Mouse (Mus musculus) layer of hippocampus, postnatal 10 days (tissue): ENCODE data around the gene Pbx2. TPM values are rescaled to one million over a fixed set of nuclear protein-coding genes. Genes with fewer than 3 reads are reported as not detected.

ENCODE experiments used
- DNase-seq, 2 experiments: peaks; one replicate each; pipeline ENCODE4 v3.0.0; 2021; ENCODE audit warnings: low spot score in 2 of 2
- total RNA-seq, 2 experiments: library from RNA; stranded (reverse); gene quantifications; 2 replicates each; pipeline ENCODE4 v1.2.3; 2021

Pbx2 gene
- total RNA-seq, 2 experiments from 2014 or later, result 36.0 to 40.1 TPM

DNA sequence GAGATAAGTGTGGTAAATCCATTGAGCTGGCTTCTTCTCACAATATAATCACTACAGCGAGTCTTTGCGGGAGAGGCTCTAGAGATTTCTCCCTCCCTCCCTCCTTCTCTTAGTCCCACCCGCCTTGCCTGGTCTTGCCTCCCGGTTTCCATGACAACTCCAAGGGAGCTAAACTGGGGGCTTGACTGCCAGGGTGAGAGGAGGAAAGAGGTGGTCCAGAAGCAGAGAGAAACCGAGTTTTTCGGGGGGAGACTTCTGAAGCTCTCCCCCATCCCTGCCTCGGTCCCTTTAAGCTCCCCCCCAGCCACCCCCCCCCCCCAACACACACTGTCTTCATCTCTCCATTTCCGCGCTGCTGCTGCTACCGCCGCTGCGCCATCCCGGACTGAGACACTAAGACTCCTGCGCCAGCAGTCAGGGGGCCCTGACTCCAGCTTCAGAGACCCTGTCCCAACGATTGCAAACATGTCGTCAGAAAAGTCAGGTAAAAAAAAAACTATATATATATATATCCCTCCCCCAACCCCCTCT, 38.2 kb downstream of the Pbx2 start, which contains the start of gene Prrt1:
TSS of gene Prrt1 (plus strand) at position 313 of the 531 bp plus-strand sequence.
- peak in 1 of 2 experiments; percentile 60 for DNase-seq

DNA sequence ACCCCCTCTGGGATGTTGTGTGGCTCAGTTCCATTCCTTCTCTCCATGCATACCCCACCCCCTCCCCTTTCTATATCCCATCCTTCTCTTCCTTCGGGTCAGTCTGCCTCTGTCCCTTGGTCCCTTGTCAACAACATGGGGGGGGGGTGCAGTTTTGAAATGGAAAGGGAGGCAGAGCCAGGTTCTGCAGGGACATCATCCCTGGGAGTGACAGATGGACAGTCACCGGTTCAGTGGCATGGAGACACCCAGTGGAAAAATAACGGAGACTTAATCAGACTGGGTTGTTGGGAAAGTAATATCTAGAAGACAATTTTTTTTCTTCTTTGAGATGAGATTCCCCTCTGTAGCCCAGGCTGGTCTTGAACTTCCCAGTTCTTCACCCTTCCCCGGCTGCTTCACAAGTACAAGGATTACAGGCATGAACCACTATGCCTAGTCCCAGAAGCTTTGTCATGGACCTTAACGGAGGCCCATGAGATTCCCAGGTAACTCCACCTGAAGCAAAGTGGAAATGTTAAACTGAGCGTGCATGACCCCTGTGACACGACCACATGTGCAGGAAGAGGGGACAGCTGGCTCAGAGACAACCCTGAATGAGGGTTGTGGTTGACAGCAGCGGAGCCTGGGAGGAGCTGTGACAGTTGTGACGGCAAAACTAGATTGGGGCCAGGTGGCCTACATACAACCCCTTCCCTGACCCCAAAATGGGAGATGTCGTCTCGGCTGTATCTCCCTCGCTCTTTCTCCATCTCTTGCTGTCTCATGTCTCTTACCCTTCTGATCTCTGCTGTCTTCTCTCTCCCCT, 38.9 kb downstream of the Pbx2 start:
- DNase-seq, result no peak

DNA sequence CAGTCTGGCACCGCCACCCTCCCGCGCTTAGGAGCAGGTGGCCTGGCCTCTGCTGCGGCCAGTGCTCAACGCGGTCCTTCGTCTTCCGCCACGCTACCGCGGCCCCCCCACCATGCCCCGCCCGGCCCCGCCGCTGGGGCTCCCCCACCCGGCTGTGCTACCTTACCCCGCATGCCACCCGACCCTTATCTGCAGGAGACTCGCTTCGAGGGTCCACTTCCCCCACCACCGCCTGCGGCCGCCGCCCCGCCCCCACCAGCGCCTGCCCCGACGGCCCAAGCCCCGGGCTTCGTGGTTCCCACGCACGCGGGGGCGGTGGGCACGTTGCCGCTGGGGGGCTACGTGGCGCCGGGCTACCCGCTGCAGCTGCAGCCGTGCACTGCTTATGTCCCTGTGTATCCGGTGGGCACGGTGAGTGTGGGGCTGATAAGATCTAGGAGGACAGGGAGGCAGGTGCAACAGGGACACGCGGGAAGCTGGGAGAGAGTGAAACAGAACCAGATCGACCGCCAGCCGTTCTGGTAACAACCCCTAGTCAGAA, 39.8 kb downstream of the Pbx2 start:
- peak in 1 of 2 experiments; percentile 57 for DNase-seq

DNA sequence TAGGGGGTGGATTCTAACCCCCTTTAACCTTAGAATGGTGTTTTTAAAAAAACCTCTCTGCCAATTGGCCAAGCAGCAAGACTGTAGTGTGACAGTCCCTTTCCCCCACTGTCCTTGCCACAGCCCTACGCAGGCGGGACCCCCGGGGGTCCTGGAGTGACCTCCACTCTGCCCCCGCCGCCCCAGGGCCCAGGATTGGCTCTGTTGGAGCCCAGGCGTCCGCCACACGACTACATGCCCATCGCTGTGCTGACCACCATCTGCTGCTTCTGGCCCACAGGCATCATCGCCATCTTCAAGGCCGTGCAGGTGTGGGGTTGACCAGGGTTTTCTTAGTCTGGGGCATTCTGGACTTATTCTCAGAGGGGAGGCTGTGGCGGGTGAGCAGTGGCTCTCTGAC, 40.6 kb downstream of the Pbx2 start:
- DNase-seq, result no peak

DNA sequence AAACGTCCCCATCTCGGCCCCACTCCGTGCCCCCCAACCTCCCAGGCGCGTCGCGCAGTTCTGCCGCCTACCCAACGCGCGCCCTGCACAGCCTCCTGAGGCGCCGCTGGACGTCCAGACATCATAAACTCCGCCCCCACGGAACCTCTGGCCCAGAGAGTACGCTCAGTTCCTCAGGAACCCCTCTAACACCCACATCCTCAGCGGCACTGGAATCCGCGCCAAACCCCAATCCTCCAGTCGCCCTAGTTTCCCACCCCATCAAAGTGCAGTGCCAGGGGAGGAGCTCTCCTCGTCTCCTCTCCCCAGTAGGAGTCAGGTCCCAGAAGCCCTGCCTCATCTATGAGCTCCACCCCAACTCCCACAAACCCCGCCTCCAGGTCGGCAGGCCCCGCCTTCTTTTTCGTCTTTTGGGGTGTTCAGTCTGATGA, 41.2 kb downstream of the Pbx2 start:
- peak; percentile 79 to 85 for DNase-seq

DNA sequence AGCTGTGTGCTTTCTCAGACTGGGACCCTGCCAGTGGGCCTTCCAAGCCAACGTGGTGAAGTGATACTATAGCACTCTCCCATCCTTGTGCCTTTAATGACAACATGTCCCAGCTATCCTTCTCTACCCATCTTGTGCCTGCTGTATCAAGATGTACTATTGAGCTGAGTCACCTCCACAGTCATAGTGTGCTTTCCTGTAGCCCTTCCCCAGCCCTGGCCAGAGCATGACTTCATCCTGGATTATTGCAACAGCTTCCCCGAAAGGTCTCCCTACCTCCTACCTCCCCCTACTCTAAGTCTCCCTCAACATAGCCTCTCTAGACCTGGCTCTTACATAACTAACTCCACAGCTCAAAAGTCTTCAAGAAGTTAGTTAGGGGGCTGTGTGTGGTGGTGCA, 44.6 kb downstream of the Pbx2 start:
- DNase-seq, result no peak

DNA sequence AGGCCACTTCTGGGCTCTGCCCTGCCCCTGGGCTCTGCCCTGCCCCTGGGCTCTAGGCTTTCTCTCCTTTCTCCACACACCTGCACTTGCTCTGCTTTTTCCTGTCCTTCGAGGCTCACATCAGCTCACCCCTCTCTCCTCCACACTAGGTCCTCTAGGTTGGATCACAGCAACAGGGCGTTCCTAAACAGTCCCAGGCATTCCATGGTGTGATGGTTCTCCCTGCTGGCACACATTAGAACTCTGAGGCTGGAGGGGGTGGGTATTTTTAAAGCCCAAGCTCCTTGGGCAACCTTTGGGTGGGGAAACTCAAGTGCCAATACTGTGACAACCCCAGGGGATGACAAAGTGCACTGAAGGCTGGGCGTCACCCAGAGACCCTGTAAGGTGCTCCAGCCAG, 46.4 kb downstream of the Pbx2 start:
- no peak for DNase-seq

DNA sequence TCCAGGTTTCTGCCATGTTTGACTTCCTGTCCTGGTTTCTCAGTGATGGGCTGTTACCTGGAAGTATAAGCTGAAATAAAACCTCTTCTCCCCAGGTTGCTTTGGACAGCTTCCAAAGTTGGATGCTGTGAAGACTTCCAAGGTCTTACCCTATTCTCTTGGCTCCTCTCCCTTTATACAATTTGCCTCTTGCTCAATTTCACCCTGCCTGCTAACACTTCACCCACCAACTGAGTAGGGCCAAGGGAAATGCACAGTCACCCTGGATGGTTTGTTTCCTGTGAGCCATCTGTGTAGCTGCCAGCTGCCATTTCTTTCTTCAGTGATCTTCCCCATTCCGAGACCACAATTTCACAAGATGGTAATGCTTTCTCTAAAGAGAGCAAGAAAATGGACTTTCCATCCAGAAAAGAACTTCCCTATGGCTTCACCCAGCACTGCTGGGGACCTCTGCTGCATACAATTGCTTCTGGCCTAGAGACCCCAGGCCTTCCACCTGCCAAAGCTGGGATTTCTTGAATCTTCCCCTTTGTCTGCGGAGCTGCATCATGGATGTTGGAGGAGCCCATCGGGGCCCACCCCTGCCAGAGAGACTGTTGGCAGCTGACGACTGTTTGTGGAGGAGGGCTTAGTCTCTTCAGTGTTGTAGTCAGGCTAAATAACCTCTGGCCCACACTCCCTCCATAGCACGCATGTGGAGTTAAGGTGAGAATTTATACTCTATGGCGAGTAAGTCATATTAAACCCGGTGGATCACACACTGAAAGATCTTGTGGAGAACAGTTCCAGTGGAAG, 48.6 kb downstream of the Pbx2 start:
- DNase-seq, result no peak

DNA sequence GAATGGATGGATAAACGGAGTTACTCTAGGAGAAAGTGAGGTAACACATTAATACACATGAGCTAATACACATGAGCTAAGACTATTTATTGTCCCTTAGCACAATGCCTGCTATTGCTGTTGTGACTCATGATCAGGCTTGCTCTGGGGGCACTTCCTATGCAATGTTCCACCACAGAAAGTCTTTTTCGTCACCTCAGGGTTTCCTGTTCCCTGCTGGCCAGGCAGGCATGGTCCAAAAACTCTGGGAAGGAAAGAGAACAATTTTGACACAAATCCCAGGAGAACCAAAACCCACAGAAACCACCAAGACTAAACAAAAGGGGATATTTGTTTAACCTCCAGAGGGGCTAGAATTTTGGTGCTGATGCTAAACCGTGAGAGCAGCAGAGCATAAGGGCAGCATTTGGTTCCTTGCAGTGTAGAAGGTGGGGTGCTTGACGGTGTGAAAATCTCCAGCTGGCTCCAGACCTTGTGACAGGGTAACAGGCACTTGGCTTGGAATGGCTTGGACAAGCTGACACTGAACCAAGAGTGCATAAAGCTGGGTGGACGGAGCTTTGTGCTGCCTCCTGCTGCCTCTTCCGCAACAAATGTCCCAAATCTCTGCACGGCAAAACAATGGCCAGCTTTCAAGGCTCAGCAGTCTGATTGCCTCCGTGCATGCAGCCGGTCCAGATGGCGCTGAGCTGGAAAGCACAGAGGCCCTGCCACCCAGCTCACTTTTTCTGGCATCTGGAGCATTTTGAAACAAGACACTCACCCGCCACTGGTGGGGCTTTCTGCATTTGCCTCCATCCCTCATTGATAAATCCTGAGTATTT, 49.9 kb downstream of the Pbx2 start:
- peak; percentile 58 to 63 for DNase-seq

DNA sequence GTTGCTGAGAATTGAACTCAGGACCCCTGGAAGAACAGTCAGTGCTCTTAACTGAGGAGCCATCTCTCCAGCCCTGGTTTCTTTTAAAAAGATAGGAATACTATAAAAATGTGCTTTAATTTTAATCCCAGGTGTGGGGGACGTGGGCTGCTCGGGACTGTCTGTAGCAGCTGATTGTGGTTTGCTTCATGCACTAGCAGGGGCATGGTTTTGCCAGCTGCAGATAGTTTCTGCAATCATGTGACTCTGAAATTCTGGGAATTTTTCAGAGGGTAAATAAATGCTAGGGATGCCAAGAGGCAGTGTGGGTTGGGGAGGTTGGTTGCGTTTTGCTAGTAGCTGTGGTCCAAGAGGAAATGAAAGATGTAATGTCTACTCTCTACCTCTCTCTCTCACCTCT, 50.9 kb downstream of the Pbx2 start:
- DNase-seq, result no peak

DNA sequence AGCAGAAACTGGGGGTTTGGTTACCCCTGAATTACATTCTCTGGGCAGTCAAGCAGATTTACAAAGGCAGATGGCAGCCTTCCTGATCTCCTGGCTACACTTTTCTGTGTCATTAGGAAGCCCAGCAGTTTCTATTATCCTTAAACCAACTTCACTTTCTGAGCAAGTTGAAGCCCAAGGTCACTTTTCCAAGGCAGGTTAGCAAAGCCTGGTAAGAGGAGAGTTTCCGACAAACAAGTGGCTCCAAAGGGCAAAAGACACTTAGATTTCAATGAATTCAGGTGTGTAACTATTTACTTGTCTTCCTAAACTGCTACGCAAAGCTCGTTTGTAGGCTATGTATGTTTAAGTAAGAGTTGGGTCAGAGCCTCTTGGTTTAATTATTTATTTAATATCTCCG, 52.3 kb downstream of the Pbx2 start:
- no peak for DNase-seq

DNA sequence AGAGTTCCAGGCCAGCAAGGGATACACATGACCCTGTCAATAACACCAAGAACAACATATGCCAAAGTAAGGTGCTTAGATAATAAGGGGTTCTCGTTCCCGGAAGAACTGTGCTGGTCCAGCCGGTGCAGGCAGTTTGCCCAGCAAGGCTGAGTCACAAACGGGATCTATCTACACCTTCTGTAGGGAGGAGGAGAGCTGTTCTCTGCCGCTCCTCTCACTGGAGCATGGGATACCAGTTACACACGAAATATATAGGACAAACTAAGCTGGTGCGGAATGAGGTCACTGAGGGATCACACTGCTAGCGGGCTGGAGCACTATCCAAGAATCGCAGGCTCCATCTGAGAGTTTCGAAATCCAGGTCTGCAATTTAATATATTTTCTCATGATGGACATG, 52.9 kb downstream of the Pbx2 start:
- peak; percentile 9 to 30 for DNase-seq

DNA sequence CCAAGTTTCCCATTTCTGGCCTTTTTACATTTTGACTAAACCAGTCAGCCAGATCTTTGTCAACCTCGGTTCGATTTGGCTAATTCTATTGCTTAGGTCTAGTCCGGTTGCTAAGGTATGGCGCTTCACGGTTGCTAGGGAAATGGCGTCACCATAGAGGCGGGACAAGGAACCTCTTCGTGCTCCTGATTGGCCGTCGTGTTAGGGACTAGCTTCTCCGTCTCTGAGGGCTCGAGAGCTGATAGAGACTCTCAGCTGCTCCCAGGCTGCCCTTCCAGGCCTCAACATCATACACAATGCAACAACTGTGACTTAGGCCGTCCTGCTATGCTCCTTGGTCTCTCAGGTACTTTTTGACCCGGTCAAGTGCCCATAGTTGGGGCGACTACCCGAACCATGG, 53.5 kb downstream of the Pbx2 start, which contains the start of gene Fkbpl:
TSS of gene Fkbpl (plus strand) at position 157 of the 400 bp plus-strand sequence.
- DNase-seq, result peak; percentile 96

DNA sequence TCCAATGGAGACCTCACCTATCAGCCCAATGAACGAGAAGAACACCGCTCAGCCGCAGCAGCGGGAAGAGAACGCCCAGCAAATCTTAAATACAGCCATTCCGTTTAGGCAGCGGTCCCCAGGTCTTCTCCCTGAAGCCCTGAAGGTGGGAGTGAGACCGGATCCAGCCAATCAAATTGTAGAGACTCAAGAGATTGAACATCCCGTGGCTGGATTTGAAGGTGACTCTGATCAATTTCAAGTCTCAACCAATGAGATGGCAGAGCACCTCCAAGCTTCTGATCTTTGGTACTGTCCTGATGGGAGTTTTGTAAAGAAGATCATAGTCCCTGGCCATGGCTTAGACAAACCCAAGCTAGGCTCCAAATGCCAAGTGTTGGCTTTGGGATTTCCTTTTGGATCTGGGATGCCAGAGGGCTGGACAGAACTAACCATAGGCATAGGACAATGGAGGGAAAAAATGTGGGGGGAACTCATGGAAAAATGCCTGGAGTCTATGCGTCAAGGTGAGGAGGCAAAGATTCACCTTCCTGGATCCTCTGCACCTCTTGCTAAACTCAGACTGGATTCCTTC, 54.3 kb downstream of the Pbx2 start:
- peak in 1 of 2 experiments; percentile 16 for DNase-seq

DNA sequence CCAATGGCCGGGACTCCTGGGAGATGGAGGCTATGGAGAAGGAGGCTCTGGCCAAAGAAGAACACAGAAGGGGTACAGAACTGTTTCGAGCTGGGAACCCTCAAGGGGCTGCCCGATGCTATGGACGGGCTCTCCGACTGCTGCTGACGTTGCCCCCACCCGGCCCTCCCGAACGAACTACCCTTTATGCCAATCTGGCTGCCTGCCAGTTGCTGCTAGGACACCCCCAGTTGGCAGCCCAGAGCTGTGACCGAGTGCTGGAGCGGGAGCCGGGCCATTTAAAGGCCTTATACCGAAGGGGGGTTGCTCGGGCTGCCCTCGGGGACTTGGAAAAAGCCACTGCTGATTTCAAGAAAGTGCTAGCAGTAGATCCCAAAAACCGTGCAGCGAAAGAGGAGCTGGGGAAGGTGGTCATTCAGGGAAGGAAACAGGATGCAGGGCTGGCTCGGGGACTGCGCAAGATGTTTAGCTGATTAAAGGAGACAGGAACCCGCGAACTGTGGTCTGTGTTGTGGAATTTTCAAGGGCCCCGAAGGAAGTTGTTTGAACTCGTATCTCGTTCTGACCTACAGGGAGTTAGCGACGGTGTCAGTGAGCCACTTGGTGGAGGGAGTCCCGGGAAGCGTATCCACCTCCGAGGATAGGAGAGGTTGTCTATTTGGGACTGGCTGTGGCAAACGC, 54.9 kb downstream of the Pbx2 start:
- DNase-seq, result peak in 1 of 2 experiments; percentile 18

Other genes starting within 250 kb of the Pbx2 start
- 1 to 10 TPM in 1 of 2 experiments, under 1 TPM in 1; 0.58 to 1.3 TPM for gene Btnl2, start 236.4 kb upstream of the Pbx2 start, total RNA-seq
- gene Btnl1, start 214.1 kb upstream of the Pbx2 start, total RNA-seq, result not detected
- 1 to 10 TPM; 7.1 to 8.6 TPM for gene BC051142, start 192.4 kb upstream of the Pbx2 start, total RNA-seq
- gene Btnl4, start 113.9 kb upstream of the Pbx2 start, total RNA-seq, result not detected
- gene Btnl6, start 73.9 kb upstream of the Pbx2 start, total RNA-seq, result not detected
- 10 to 100 TPM; 12.9 to 13.0 TPM for gene Notch4, start 27.0 kb upstream of the Pbx2 start, total RNA-seq
- gene Gpsm3, start 1.5 kb upstream of the Pbx2 start, total RNA-seq, result 1 to 10 TPM; 2.3 to 4.3 TPM
- 1 to 10 TPM; 1.2 to 2.4 TPM for gene Ager, start 6.6 kb downstream of the Pbx2 start, total RNA-seq
- gene Rnf5, start 12.4 kb downstream of the Pbx2 start, total RNA-seq, result 100 to 1,000 TPM in 1 of 2 experiments, 10 to 100 TPM in 1; 96.4 to 102 TPM
- gene Agpat1, start 13.0 kb downstream of the Pbx2 start, total RNA-seq, result 100 to 1,000 TPM; 164 to 172 TPM
- 1 to 10 TPM; 6.0 to 7.0 TPM for gene Egfl8, start 24.7 kb downstream of the Pbx2 start, total RNA-seq
- gene Ppt2, start 37.2 kb downstream of the Pbx2 start, total RNA-seq, result 10 to 100 TPM; 32.9 to 34.1 TPM
- 100 to 1,000 TPM; 231 to 238 TPM for gene Prrt1, start 38.3 kb downstream of the Pbx2 start, total RNA-seq
- gene Fkbpl, start 53.5 kb downstream of the Pbx2 start, total RNA-seq, result 10 to 100 TPM; 11.8 to 14.8 TPM
- gene Atf6b, start 55.9 kb downstream of the Pbx2 start, total RNA-seq, result 10 to 100 TPM; 75.8 to 78.6 TPM
- gene Tnxb, start 79.3 kb downstream of the Pbx2 start, total RNA-seq, result 1 to 10 TPM; 4.1 to 4.7 TPM
- 1 to 10 TPM; 8.7 to 9.6 TPM for gene C4b, start 152.6 kb downstream of the Pbx2 start, total RNA-seq
- gene Cyp21a1, start 213.3 kb downstream of the Pbx2 start, total RNA-seq, result not detected
- gene Stk19, start 245.7 kb downstream of the Pbx2 start, total RNA-seq, result 10 to 100 TPM; 63.6 to 64.2 TPM
- 10 to 100 TPM; 36.1 to 39.9 TPM for gene Dxo, start 245.8 kb downstream of the Pbx2 start, total RNA-seq